Mouse (Mus musculus): ENCODE measurements around the gene Plxna1.

Plxna1 gene

DNA sequence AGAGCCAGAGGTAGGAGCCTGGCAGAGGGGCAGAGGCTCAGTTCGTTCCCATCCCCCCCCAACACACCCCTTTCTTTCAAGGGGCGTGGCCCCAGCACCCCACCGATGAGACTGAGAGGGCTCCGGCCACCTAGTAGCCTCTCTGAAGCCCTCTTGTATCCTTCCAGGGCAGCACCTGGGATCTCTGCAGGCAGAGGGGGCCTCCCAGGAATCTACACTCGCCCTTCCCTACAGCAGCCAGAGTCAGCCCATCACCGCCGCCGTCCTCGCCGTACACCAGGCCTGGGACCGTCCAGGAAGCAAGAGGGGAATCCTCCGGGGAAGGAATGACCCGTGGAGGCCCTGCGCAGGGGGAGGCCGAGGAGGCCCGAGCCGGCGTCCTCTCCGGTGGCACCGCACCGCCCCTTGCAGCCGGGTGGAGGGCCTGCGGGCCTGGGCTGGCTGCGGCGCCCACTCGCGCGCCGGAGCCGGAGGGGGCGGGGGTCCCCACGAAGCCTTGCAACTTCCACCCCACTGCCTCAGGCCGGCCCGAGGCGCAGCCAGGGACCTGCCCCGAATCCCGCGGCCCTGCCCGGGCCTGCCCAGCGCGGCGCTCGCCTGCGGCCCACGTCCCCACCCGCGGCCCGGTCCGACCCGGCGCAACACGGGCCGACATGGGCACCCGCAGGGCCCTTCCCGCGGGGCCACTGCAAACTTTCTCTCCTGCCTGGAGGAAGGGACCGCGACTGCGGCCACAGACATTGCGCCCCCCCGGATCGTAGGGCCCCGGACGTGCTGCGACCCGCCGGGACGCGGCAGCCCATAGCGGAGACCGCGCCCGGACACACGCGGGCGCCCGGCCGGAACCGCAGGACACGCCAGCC lies 771 bp downstream of the Plxna1 start:
- no peak for DNase-seq (ENCODE audit: low read depth, low spot score)

DNA sequence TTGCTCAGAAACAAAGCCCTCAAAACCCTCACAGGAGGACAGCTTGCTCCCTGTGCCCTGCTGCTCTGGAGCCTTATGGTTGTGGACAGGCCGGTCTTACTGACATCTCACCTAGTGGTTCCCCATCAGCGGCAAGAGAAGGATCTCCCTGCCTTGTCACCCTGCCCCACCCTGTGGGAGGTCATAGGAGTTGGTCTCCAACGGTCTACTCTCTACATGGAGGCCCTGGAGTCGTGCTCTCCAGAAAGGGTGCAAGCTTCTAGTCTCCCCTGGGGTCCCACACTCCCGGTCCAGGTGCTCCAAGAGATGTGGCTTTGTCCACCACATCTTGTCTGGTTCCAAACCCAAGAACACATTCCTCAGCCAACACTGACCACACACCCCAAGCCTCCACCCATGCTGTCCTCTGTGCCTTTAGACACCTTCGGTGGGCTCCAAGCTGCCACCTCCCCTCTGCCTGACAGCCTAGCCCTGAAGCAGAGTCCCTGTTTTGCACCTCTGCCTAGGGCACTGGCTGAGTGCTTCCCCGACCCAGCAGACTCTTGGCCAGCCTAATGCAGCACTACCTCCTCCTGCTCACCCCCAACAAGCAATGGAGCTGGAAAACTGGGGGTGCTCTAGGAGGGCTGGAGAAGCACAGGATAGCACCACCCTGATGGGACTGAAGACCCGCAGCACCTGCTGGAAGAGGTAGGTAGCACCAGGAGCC lies 1.6 kb downstream of the Plxna1 start:
- no peak for DNase-seq (ENCODE audit: low read depth, low spot score)

DNA sequence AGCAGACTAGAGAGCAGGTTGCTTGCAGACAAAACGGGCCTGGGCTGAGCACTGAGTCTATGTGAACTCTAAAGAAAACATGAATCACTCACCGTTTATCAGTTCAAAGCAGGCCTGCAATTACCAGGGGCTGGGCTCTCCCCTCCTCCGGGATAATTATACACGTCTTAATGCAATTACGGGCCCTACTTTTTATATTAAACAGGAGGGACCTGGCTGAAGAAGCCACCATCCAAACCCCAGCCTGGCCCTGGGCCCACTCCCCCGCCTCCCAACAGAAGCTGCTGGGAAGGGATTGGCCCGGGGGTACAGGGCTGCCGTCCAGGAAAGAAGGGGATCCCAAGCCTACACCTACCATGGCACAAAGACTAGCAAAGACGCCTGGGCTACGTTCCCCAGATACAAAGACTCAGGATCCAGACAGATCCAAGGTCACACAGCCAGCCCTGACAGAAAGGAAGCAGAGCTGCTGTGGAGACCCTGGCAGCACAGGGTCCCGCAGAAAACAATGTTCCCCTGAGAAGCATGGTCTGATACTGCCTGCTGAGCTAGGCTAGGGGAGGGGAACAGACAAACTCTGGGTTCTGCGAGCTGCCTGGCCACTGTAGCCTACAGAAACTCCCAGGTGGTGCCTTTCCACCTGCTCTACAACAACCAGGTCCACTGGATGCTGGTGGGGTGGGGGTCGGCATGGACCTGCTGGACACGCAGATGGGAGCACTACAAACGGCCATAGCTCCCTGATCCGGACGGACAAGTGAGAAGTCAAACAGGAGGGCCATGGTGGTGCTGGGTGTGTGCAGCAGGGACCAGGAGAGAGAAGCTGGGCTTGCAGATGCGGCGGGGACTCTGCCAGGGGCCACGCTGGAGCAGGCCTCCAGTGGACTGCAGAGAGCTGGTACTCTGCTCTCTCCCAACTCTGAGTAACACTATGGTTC lies 2.4 kb downstream of the Plxna1 start:
- DNase-seq (ENCODE audit: low read depth, low spot score) = no peak

DNA sequence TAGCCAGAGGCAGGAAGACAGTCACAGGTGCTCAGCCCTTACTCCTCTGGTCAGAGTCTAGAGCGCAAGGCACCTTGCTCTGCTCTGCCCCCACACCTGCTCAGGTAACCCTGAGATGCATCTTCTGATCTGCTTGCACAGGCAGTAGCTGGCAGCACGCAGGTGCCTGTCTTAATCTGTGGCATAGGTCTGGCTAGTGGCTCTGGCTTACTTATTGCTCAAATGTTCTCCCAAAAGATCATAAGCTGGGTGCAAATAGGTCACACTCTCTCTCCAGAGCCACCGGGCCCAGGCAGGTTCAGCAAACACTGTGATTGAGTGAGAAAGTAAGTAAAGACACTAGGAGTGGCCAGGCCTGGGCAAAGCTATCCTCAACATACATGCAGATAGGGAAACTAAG lies 3.2 kb downstream of the Plxna1 start:
- DNase-seq (ENCODE audit: low read depth, low spot score) = no peak

DNA sequence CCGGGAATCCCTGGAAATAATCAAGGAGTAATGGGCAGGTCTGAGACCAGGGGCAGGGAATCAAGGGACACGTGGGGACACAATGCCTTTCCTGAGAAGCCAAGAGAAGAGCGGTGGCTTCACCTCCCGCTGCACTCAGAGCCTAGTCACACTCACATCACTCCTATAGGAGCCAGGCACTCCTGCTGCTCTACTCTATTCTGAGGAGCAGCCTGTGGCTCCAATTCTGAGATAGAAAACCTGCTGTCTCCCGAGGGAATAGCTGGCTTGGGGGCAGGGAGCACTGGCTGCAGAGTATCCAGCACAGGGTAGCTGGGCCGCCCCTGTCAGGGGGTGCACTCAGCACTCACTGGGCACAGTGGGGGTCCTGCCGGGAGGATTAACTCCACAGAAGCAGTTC lies 6.8 kb downstream of the Plxna1 start:
- peak; percentile 61 for DNase-seq (ENCODE audit: low read depth, low spot score)

DNA sequence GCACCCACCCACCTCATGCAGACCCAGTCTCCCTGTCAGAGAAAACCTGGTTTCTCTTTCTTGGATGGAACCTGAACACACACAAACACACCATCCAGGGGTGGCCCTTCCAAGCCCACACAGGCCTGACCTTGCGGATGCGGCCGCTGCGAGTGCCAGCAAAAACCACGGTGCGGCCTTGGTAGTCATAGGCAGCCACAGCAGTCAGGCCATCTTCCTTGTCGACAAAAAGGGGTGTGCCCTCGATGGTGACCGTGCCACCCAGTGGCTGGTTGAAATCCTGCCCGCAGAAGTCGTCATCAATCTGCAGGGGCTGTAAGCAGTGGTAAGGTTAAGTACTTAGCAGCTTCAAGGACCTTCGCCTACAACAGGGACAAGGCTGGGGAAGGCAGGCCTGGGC lies 7.7 kb downstream of the Plxna1 start:
- no peak for DNase-seq (ENCODE audit: low read depth, low spot score)

DNA sequence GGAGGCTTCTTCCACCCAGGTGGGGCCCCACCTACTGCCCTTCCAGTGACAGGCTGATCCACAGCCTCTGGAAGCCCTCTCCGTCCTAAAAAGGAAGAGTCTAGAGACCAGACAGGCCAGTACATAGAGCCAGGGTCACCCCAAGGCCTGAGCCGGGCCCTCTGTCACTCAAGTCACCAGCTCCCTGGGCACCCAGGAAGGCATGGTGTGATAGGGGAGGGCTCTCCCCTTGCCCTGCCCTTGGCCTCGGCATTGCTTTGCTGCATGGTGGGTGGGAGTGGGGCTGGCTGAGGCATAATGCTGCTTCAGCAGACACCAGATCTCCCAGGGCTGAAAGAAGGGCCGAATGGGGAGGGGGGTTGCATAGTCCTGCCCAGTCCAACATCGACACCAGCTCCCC lies 8.3 kb downstream of the Plxna1 start:
- no peak for DNase-seq (ENCODE audit: low read depth, low spot score)

DNA sequence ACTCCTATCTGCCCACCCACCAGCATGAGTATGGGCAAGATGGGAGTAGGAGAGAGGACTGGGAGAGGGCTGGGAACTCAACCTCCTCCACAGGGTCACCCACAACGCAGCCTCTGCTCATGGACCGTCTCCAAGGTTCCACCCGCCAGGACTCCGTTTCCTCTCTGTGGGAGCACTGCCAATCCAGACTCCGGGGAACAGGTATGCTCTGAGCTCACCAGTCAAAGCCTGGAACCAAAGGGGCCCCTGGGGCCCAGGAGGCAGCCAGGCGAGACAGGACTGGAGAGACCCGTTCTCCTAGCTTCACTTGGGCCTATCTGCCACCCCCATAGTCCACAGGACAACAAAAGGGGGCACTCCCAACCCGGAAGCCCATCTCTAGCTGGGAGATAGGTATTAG lies 9.3 kb downstream of the Plxna1 start:
- no peak for DNase-seq (ENCODE audit: low read depth, low spot score)

DNA sequence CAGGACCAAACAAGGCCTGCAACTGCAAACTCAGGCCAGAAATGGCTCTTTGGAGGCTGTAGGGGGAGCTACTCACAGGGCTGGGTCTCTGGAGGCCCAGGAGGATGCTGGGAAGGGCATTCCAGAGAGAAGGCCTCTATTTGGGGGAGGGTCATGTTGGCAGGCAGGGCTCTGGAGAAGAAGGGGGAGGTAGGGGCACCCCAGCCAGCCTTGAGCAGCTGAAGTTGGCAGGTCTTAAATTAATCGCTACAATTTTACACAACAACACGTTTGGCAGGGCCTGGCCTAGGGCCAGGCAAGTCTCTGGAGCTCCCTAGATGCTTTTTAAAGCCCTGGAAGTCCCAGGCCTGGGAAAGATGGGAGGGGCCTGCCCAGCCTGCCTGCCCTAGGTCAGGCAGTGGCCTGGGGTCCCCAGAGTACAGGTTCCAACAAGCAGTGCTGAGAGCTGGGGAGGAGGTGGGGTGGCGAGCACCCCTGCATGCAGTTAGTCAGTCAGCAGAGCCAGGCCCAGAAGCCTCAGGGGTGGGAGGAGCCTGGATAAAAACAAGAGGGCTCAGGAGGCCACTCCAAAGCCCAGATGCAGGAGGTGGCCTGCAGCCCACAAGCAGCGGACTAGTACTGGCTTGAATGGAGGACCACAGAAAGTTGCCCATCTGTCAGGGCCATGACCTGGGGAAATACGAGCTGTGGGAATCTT lies 10.8 kb downstream of the Plxna1 start:
- peak; percentile 60 for DNase-seq (ENCODE audit: low read depth, low spot score)

DNA sequence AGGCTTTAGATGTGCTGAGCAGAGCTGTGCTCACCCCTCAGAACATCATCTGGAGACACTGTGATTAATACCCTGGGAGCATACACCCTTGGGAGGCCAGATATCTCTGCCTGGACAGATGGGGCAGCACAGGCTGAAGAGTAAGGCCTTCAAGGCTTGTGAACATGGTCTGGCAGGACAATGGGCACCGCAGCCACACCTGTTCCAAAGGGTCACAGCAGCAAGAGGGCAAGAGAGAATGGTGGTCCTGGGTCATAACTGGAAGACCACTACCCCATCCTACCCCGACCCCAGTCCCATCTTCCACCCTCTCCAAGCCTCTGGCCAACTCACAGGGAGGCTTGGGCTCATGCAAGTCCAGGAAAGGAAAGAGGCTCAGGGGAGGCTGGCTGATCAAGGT lies 11.9 kb downstream of the Plxna1 start:
- no peak for DNase-seq (ENCODE audit: low read depth, low spot score)

DNA sequence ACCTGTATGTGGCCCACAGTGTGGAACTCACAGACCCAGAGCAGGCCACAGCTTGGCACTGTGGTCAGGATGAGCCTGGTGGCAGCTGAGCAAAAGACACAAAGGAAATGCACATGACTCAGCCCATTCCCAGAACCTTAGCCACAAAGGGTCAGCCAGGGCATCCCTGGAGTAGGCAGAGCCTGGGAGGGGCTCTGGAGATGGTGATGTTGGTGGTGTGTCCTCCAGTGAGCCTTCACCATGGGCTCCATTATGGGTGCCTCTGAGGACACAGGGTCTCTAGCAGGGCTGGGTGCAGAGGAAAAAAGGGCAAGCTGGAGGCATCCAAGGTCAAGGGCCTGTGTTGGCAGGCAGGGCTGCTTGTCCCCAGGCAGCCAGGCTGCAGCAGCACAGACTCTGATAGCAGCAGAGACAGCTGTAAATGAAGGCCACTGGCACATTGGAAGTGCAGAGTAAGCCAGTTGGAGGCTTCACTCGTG lies 12.3 kb downstream of the Plxna1 start:
- no peak for DNase-seq (ENCODE audit: low read depth, low spot score)

DNA sequence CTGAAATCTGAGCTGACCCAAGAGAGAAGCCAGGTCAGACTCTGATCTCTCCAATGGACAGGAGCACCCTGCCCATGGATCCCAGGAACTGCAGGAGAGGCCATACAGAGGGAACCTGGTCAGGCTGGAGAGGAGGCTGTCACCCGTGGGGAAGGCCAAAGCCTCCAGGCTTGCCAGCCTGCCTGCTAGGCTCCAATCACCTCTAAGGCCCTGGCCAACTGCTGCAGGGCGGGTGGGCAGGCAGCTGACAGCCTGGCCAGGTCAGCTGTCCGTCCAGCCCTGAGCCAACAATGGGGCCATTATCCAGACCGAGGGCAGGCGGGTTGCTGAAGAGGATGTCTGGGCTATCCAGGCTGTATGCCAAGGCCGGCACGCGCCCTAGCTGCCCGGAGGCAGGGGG lies 14.1 kb downstream of the Plxna1 start:
- peak; percentile 91 for DNase-seq (ENCODE audit: low read depth, low spot score)

DNA sequence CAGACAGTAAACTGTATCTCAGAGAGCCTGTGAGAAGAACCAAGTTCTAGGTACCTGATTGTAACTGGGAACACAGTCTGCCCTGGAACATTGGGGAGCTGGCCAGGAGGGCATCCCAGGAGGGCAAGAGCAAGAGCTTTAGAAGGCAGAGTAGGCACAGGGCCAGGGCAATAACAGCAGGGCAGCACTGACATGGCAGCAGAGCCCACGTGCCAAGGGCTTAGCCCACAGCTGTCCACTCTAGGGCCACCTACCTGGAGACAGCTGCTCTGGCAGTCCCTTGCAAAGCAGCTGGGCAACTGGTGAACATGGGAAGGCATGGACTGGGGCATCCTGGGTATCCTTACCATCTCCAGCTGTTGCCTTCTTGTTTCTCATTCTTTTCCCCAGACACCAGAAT lies 14.6 kb downstream of the Plxna1 start:
- DNase-seq (ENCODE audit: low read depth, low spot score) = no peak

DNA sequence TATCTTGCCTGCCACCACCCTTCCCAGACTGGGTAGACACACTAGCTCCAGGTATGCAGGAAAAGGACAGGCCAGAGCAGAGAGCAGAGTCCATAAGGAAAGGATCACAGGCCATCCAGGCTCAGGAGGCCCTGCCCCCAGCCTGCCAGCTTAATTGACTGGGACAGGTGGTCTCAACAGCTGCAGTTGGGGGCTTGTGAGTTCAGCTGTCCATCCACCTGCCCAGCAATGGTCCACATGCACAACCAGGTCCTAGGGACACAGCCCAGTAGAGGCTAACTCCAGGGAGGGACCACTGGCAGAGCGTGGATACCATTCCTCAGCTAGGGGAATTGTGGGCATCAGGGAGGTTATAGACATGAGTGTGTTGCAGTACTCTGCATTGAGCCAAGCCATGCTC lies 16.6 kb downstream of the Plxna1 start:
- DNase-seq (ENCODE audit: low read depth, low spot score) = no peak

DNA sequence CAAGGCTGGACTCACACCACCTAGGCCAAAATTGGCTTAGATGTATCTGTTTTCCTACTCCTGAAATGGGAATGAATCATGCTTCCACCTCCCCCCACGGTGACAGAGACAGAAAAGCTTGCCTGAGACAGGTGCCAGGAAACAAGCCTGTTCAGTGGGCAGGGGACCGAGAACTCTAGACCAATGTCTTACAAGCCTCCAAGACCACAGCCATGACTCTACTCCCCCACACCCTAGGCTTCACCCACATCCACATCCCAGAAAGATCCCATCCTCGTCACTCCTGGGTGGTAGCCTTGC lies 17.0 kb downstream of the Plxna1 start:
- DNase-seq (ENCODE audit: low read depth, low spot score) = peak; percentile 77

DNA sequence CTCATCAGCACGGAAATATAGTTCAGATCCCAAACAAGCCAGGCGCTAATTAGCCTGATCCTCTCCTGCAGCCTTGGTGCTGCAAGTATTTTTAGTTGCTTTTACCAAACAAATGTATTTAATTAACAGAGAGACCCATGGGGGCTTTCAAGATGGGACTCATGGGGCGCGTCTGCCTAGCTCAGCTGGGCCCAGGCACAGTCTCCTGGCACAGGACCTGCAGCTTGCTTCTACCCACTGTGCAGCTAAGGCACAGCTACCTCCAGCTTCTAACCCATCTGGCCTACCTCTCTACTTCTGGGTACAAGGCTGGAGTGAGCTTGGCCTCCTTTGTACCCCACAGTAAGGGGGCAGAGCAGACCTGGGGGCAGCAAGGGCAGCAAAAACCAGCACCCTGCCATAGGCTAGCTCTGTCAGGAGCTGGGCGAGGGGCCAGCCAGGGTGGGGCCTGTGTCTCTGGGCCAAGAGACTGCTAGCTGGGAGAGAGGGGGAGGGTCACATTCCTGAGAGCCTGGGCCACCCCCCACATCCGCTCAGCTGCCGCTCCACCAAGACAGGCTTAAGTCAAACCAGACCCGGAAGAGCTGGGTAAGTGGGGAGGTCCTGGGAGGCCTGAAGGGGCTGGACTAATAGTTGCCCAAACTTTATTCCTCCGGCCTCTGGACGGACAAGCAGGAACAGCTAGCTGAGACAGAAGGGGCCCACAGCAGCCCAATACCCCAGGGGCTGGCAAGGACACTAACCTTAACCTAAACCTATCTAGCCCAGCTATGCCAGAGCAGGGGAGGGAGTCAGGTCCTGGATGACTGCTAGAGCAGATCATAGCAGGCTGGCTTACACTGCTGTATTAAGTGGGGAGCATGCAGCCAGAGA lies 17.6 kb downstream of the Plxna1 start:
- no peak for DNase-seq (ENCODE audit: low read depth, low spot score)

DNA sequence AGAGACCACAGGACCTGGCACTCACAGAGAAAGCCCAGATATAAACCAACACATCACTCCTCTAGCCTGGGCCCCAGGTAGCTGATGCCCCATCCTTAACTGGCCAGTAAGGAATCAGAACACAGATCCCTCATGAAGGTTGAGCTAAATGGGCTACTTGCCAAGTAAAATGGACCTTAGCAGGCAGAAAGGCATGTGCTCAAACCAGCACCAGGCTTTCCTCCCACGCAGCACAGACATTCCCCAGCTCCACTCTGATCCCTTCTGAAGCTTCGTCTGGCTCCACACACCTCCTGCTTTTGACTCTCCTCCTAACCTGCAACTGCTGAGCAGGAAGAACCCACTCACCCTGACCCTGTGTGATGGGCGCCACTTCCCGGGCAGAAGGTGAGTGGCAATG lies 20.4 kb downstream of the Plxna1 start:
- DNase-seq (ENCODE audit: low read depth, low spot score) = no peak

DNA sequence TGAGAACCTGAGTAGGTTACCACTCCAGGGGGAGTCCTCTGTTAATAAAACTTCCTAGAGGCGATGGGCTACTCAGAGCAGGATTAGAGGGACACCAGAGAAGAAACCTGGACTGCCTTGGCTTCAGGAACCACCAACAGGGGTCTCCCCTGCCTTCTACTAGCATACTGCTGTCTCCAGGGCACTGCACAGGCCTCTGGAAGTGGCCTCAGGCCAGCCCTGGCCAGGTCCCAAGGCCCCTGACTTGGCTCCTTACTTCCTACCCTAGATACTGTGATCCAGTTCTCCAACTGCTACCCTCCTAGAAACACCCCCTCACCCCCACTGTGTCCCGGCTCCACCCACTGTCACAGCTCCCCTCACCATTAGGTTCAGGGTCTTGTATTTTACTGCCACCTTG lies 23.0 kb downstream of the Plxna1 start:
- DNase-seq (ENCODE audit: low read depth, low spot score) = no peak

DNA sequence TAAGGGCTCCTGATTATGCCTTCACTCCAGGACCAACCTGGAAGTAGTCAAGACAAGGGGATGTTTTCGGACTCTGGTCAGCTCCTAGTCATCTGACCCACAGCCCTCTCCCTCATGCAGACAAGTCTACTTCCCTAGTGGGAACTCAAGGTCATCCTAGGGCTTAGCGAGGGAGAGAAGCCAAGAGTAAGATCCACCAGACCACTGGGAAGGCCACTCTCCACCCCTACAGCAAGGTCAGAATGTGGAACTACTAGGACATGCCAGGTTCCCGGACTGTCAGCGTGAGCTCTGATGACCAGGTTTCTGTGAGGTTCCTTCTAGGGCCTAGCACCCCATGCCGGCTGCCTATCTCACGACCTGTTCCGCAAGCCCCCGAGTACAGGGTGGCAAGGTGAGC lies 23.7 kb downstream of the Plxna1 start:
- no peak for DNase-seq (ENCODE audit: low read depth, low spot score)

DNA sequence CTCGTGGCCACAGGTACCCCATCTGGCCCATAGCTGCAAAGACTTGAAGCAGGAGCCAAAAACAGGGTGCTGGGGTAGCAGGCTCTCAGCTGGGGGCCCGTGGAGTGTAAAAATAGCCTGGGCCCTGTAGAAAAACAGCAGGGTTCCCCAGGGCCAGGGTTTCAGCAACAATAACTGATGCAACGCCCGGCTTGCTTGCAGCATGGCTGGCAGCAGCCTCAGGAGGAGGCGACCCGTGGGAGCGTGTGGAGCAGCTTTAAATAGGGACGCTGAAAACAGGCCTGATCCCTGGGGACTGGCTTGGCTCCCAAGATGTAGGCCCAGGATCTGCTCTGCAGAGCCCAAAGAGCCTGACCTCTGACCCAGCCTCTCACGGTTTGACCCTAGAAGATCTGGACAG lies 24.8 kb downstream of the Plxna1 start:
- DNase-seq (ENCODE audit: low read depth, low spot score) = peak; percentile 80
